Mouse (Mus musculus) heart, embryonic 15.5 days (tissue): ENCODE measurements around the gene Clrn3. TPM values are rescaled to one million over a fixed set of nuclear protein-coding genes. Genes with fewer than 3 reads are reported as not detected.

Source experiments
- ATAC-seq: fragments of 200-750 bp; cut with Nextera tagmentation; replicated peaks from 2 replicates; pipeline ENCODE4 v1.8.0; 2017; ENCODE audit warnings: low read depth, moderate TSS enrichment; ENCODE audit not compliant: insufficient number of reproducible peaks, insufficient read depth, low FRiP score
- H3K27ac ChIP-seq: fragments of 300-500 bp; sonication (generic); 2 replicates; pipeline ENCODE4 v1.5.1; 2015; ENCODE audit warnings: mild to moderate bottlenecking, inconsistent platforms
- H3K27me3 ChIP-seq: fragments of 300-500 bp; sonication (generic); 2 replicates; pipeline ENCODE4 v1.6.1; 2015; ENCODE audit warnings: inconsistent platforms
- H3K36me3 ChIP-seq: fragments of 300-500 bp; sonication (generic); 2 replicates; pipeline ENCODE4 v1.6.1; 2015; ENCODE audit warnings: mild to moderate bottlenecking, inconsistent platforms
- H3K4me1 ChIP-seq: fragments of 300-500 bp; sonication (generic); replicated peaks from 2 replicates; pipeline ENCODE4 v1.6.1; 2015; ENCODE audit warnings: inconsistent platforms
- H3K4me2 ChIP-seq: fragments of 300-500 bp; sonication (generic); 2 replicates; pipeline ENCODE4 v1.6.1; 2015; ENCODE audit warnings: inconsistent platforms, mild to moderate bottlenecking, moderate library complexity
- H3K4me3 ChIP-seq: fragments of 300-500 bp; sonication (generic); 2 replicates; pipeline ENCODE4 v1.5.1; 2015; ENCODE audit warnings: mild to moderate bottlenecking, inconsistent platforms
- H3K9ac ChIP-seq: fragments of 300-500 bp; sonication (generic); 2 replicates; pipeline ENCODE4 v1.6.1; 2015; ENCODE audit warnings: mild to moderate bottlenecking, inconsistent platforms
- H3K9me3 ChIP-seq: fragments of 300-500 bp; sonication (generic); replicated peaks from 2 replicates; pipeline ENCODE4 v1.6.1; 2016; ENCODE audit warnings: inconsistent platforms
- WGBS: fragments of 180-500 bp; shearing (Covaris S2); methylation state at CpG from one replicate; pipeline ENCODE4 v1.1.7; 2015; ENCODE audit warnings: mixed read lengths; 5-methylcytosine and 5-hydroxymethylcytosine counted together
- polyA plus RNA-seq: library from polyadenylated mRNA; unstranded; fragments of >200 nt; fragmentation: Nextera tagmentation; extraction: Ambion mirVana; gene quantifications from 2 replicates; pipeline ENCODE4 v1.2.1, GENCODE M21; 2015

Clrn3 gene
- polyA plus RNA-seq, 1 experiment from 2014 or later: not detected

GRCm38 (mm10) chr7:135534548-135535189 is 6.2 kb upstream of the Clrn3 start:
- 39% methylated on average over 2 of the region's 2 CpGs for WGBS
- Histone ChIP-seq H3K9ac (no peak overlapping the region), H3K27me3 (peaks cover 25% of the 10 kb centered on the region), H3K9me3 (no peaks in the 10 kb centered on the region), H3K27ac (no peak overlapping the region), H3K4me3 (no peak overlapping the region), H3K4me1 (peaks cover 9% of the 10 kb centered on the region), H3K4me2 (no peak overlapping the region), H3K36me3 (no peaks in the 10 kb centered on the region)
- no peak for ATAC-seq

- H3K36me3 ChIP-seq: no peaks in the 10 kb centered on the region
- ATAC-seq: no peak
- H3K27me3 ChIP-seq: no peaks in the 10 kb centered on the region
- WGBS: 89% methylated on average over 2 of the region's 2 CpGs
- no peaks in the 10 kb centered on the region; the same call in 1 of the 2 replicates for H3K4me1 ChIP-seq
- H3K27ac ChIP-seq: no peak overlapping the region
- H3K4me3 ChIP-seq: no peak overlapping the region
- no peak overlapping the region for H3K9ac ChIP-seq
- H3K9me3 ChIP-seq: no peaks in the 10 kb centered on the region
- H3K4me2 ChIP-seq: no peak overlapping the region
Measured at GRCm38 (mm10) chr7:135529068-135529467, 614 bp upstream of the Clrn3 start.

- Histone ChIP-seq H3K4me3 (no peak overlapping the region), H3K4me1 (no peaks in the 10 kb centered on the region; the same call in 1 of the 2 replicates), H3K27me3 (no peaks in the 10 kb centered on the region), H3K27ac (no peak overlapping the region), H3K9me3 (no peaks in the 10 kb centered on the region), H3K9ac (no peak overlapping the region), H3K4me2 (no peak overlapping the region), H3K36me3 (no peaks in the 10 kb centered on the region)
- 16% methylated on average over 3 of the region's 3 CpGs for WGBS
- ATAC-seq: no peak
Measured at GRCm38 (mm10) chr7:135527169-135527568, 1.3 kb downstream of the Clrn3 start.

- ATAC-seq: no peak
- Histone ChIP-seq H3K4me3 (no peak overlapping the region), H3K9me3 (no peaks in the 10 kb centered on the region), H3K36me3 (no peaks in the 10 kb centered on the region), H3K27me3 (no peaks in the 10 kb centered on the region), H3K27ac (no peak overlapping the region), H3K9ac (no peak overlapping the region), H3K4me2 (no peak overlapping the region), H3K4me1 (no peaks in the 10 kb centered on the region; the same call in 1 of the 2 replicates)
- WGBS: 77% methylated on average over 3 of the region's 3 CpGs
Measured at GRCm38 (mm10) chr7:135526574-135527152, 1.8 kb downstream of the Clrn3 start.

DNA sequence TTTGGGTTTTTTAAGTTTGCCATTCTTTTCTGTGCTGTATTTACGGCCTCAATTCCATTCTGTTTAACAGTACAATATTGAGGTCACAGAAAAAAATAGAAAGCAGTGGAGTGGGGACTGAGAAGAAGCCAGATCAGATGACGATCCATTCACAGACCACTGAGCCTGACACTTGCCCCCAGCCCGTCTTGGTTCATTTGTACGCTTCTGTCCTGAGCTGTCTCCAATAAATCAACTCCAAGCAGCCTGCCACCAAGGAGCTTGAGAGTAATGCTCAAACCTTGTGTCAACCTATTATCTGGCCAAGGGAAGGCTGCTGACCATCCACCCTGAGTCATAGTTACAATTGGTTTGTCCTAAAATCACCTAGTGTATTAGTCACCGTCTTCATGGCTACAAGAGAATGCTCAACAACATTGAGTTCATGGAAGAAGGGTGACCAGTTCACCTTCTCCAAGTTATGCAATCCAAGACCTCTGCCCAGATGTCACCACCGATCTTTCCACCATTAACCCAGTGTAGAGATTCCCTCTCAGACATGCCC is 4.0 kb downstream of the Clrn3 start:
- no peaks in the 10 kb centered on the region for H3K27me3 ChIP-seq
- H3K36me3 ChIP-seq: no peaks in the 10 kb centered on the region
- no peak overlapping the region for H3K9ac ChIP-seq
- no peaks in the 10 kb centered on the region for H3K9me3 ChIP-seq
- H3K27ac ChIP-seq: no peak overlapping the region
- no peaks in the 10 kb centered on the region; the same call in 1 of the 2 replicates for H3K4me1 ChIP-seq
- WGBS: 82% methylated on average over 6 of the region's 6 CpGs
- no peak overlapping the region for H3K4me2 ChIP-seq
- no peak overlapping the region for H3K4me3 ChIP-seq
- no peak for ATAC-seq

DNA sequence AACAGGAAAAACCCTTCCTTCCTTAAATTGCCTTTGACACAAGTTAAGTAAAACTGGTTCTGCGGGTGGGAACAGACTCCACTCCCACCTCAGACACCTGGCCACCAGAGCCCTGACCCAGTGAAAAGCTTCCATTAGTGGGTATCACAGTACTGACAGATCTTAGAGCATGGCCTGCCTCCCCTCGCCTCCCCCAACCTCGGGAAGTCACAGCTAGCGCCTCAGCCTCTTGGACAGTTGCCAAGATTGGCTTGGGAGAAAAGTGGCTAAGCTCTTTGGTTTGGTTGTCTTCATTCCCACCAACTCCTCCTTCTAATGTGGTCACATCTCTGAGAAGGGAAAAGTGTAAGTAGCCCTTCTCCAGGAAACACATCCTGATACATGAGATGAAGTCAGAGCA is 4.5 kb downstream of the Clrn3 start:
- WGBS: 30% methylated on average over 4 of the region's 4 CpGs
- H3K4me1 ChIP-seq: no peaks in the 10 kb centered on the region; the same call in 1 of the 2 replicates
- no peaks in the 10 kb centered on the region for H3K27me3 ChIP-seq
- no peak for ATAC-seq
- H3K9ac ChIP-seq: no peak overlapping the region
- H3K4me2 ChIP-seq: no peak overlapping the region
- no peaks in the 10 kb centered on the region for H3K36me3 ChIP-seq
- H3K27ac ChIP-seq: no peak overlapping the region
- H3K4me3 ChIP-seq: no peak overlapping the region
- no peaks in the 10 kb centered on the region for H3K9me3 ChIP-seq

GRCm38 (mm10) chr7:135521755-135522512 is 6.5 kb downstream of the Clrn3 start:
- Histone ChIP-seq H3K36me3 (no peaks in the 10 kb centered on the region), H3K9me3 (no peaks in the 10 kb centered on the region), H3K27ac (no peak overlapping the region), H3K4me3 (no peak overlapping the region), H3K4me2 (no peak overlapping the region), H3K4me1 (no peaks in the 10 kb centered on the region; the same call in 1 of the 2 replicates), H3K27me3 (no peaks in the 10 kb centered on the region), H3K9ac (no peak overlapping the region)
- 68% methylated on average over 15 of the region's 15 CpGs for WGBS
- no peak for ATAC-seq

GRCm38 (mm10) chr7:135520241-135520640 is 8.2 kb downstream of the Clrn3 start:
- no peak overlapping the region for H3K4me3 ChIP-seq
- no peak overlapping the region for H3K27ac ChIP-seq
- no peaks in the 10 kb centered on the region for H3K27me3 ChIP-seq
- no peak overlapping the region for H3K4me2 ChIP-seq
- H3K36me3 ChIP-seq: no peaks in the 10 kb centered on the region
- no peak overlapping the region for H3K9ac ChIP-seq
- no peak for ATAC-seq
- H3K4me1 ChIP-seq: no peaks in the 10 kb centered on the region; the same call in 1 of the 2 replicates
- H3K9me3 ChIP-seq: no peaks in the 10 kb centered on the region
- WGBS: 56% methylated on average over 5 of the region's 5 CpGs

GRCm38 (mm10) chr7:135517191-135517590 is 11.3 kb downstream of the Clrn3 start:
- Histone ChIP-seq H3K9me3 (no peaks in the 10 kb centered on the region), H3K27ac (no peak overlapping the region), H3K9ac (no peak overlapping the region), H3K27me3 (no peaks in the 10 kb centered on the region), H3K36me3 (no peaks in the 10 kb centered on the region), H3K4me1 (no peaks in the 10 kb centered on the region), H3K4me2 (no peak overlapping the region), H3K4me3 (no peak overlapping the region)
- whole genome bisulfite sequencing: 29% methylated on average over 4 of the region's 4 CpGs
- ATAC-seq: no peak

DNA sequence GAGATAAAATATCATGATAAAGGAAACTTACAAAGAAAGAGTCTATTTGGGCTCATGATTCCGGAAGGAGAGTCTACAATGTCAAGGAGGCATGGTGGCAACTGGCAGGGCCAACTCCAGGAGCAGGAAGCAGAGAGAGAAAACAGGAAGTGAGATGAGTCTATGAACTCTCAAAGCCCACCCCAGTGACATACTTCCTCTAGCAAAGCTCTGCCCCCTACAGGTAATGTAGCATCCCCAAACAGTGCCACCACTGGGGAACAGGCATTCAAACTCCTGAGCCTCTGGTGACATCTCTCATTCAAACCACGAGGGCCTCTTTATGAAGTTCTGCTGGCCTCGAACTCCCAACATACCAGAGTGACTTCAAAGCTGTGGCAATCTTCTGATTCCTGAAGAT is 16.7 kb downstream of the Clrn3 start:
- no peak overlapping the region for H3K27ac ChIP-seq
- no peak overlapping the region for H3K4me3 ChIP-seq
- 79% methylated on average over 3 of the region's 3 CpGs for WGBS
- H3K9me3 ChIP-seq: no peaks in the 10 kb centered on the region
- H3K4me2 ChIP-seq: no peak overlapping the region
- no peaks in the 10 kb centered on the region for H3K36me3 ChIP-seq
- H3K4me1 ChIP-seq: no peaks in the 10 kb centered on the region
- no peaks in the 10 kb centered on the region for H3K27me3 ChIP-seq
- no peak overlapping the region for H3K9ac ChIP-seq
- no peak for ATAC-seq

DNA sequence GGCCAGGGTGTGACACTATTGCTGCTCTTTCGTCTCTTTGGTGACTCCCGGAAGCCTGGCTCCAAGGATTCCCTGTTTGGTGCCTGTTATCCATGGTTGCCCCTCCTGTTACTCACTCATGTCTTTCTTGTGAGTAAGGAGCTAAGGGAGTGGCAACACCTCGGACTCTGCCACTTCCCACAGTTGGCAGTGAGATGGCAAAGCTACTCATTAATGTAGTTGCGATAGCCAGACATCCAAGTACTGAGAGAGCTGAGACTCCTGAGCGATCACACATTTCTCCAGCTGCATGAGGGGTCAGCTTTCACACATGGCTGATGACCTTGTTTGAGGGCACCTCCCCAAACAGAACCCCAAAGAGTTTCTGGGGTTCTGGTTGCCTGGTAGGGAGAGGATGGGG is 18.0 kb downstream of the Clrn3 start:
- no peak for ATAC-seq
- H3K4me2 ChIP-seq: no peak overlapping the region
- H3K9me3 ChIP-seq: no peaks in the 10 kb centered on the region
- no peak overlapping the region for H3K9ac ChIP-seq
- no peaks in the 10 kb centered on the region for H3K27me3 ChIP-seq
- H3K4me1 ChIP-seq: no peaks in the 10 kb centered on the region
- no peaks in the 10 kb centered on the region for H3K36me3 ChIP-seq
- H3K27ac ChIP-seq: no peak overlapping the region
- WGBS: 78% methylated on average over 5 of the region's 5 CpGs
- H3K4me3 ChIP-seq: no peak overlapping the region
